Mouse (Mus musculus): Measurements from ENCODE around the gene Ide. TPM values are rescaled to one million over a fixed set of nuclear protein-coding genes. Genes with fewer than 3 reads are reported as not detected.

Gene Ide
- polyA plus RNA-seq, 1 experiment from 2014 or later = 49.9 TPM

Other genes with a start within 250 kb of the Ide start
- gene March5, start 130.3 kb downstream of the Ide start, polyA plus RNA-seq (2016; fragmentation: Nextera tagmentation; extraction: Ambion mirVana) = 79.0 and 95.9 TPM in 2 replicates
- gene Cpeb3, start 129.3 kb downstream of the Ide start, polyA plus RNA-seq (2016; fragmentation: Nextera tagmentation; extraction: Ambion mirVana) = 2.6 and 3.7 TPM in 2 replicates
- 54.7 and 56.8 TPM in 2 replicates for gene Kif11, start 38.6 kb upstream of the Ide start, polyA plus RNA-seq (2016; fragmentation: Nextera tagmentation; extraction: Ambion mirVana)
- gene Hhex, start 97.0 kb upstream of the Ide start, polyA plus RNA-seq (2016; fragmentation: Nextera tagmentation; extraction: Ambion mirVana) = 10.6 and 26.5 TPM in 2 replicates
- 18.0 and 25.3 TPM in 2 replicates for gene Exoc6, start 212.6 kb upstream of the Ide start, polyA plus RNA-seq (2016; fragmentation: Nextera tagmentation; extraction: Ambion mirVana)